Mouse (Mus musculus): ENCODE results near the gene Gm10945. TPM values are rescaled to one million over a fixed set of nuclear protein-coding genes. Genes with fewer than 3 reads are reported as not detected.

Gene Gm10945
- polyA plus RNA-seq (2012; rRNA removed; ENCODE audit: low replicate concordance), result not detected in 2 replicates

GRCm38 (mm10) chr10:6761287-6761811, at the start of gene Gm10945:
Gm10945 (minus strand) TSS chr10:6761761.

GRCm38 (mm10) chr10:6758206-6758605, 3.4 kb downstream of the Gm10945 start, which contains the start of gene Oprm1:
Oprm1 (plus strand) TSS chr10:6758506.

Other genes starting within 250 kb of the Gm10945 start
- gene Oprm1, start 3.3 kb downstream of the Gm10945 start, polyA plus RNA-seq (2012; rRNA removed; ENCODE audit: low replicate concordance), result not detected in 2 replicates